Mouse (Mus musculus): ENCODE measurements around the gene Adamts16. TPM values are rescaled to one million over a fixed set of nuclear protein-coding genes. Genes with fewer than 3 reads are reported as not detected.

The Adamts16 gene
- polyA plus RNA-seq, 1 experiment from 2014 or later, result 0.20 TPM

DNA sequence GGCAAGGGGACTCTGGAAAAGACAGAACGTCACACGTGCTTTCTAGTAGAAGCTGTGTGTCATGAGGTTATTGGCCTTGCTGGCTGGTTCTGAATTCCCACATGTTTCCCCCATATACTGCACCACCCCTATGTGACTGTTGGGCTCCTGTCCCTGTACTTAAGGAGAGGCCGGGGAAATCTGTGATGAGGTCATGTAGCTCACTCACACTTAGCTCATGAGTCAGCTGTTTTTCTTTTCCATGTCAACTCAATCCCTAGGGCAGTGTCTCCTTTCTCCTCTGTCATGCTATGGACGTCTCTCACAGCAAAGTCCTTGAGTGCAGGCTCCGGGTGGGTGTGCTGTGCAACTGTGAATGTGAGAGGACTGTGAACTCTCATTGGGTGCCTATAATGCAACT, 22.6 kb downstream of the Adamts16 start:
- no peaks in the 10 kb centered on the region for H3K27me3 ChIP-seq (ENCODE audit: control insufficient read depth, insufficient read depth, low read depth, low read length)
- no peak overlapping the region for H3K9ac ChIP-seq (ENCODE audit: low read depth, low read length)
- WGBS (ENCODE audit: insufficient replicate concordance), result 51% methylated on average over 5 of the region's 5 CpGs
- H3K4me3 ChIP-seq (ENCODE audit: low read depth, low read length), result no peak overlapping the region
- H3K27ac ChIP-seq (ENCODE audit: low read length), result no peak overlapping the region
- H3K9me3 ChIP-seq (replicated peaks; ENCODE audit: control insufficient read depth, low read length), result no peaks in the 10 kb centered on the region
- ATAC-seq (ENCODE audit: low read depth), result no peak
- H3K4me1 ChIP-seq (ENCODE audit: control insufficient read depth, low read depth, low read length), result no peaks in the 10 kb centered on the region
- H3K36me3 ChIP-seq (ENCODE audit: control insufficient read depth, insufficient read depth), result no peaks in the 10 kb centered on the region
- H3K4me2 ChIP-seq (ENCODE audit: low read depth, low read length), result no peak overlapping the region

DNA sequence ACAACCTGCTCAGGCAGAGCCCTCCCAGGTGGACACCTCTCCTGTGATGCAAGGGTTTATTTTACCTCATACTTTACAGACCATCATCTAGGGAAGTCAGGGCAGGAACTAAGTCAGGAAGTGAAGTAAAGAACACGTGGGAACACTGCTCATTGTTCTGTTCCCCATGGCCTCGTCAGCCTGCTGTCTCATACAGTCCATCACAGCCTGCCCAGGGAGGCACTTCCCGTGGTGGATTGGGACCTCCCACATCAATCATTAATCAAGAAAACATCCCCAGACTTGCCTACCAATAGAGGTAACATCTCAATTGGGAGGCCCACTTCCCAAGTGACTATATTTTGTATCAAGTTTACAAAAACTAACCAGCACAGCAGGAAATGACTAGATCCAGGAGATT, 27.2 kb downstream of the Adamts16 start:
- Histone ChIP-seq H3K9ac (ENCODE audit: low read depth, low read length) (no peak overlapping the region), H3K27me3 (ENCODE audit: control insufficient read depth, insufficient read depth, low read depth, low read length) (no peaks in the 10 kb centered on the region), H3K36me3 (ENCODE audit: control insufficient read depth, insufficient read depth) (no peaks in the 10 kb centered on the region), H3K4me2 (ENCODE audit: low read depth, low read length) (no peak overlapping the region), H3K4me3 (ENCODE audit: low read depth, low read length) (no peak overlapping the region), H3K9me3 (replicated peaks; ENCODE audit: control insufficient read depth, low read length) (no peaks in the 10 kb centered on the region), H3K27ac (ENCODE audit: low read length) (no peak overlapping the region), H3K4me1 (ENCODE audit: control insufficient read depth, low read depth, low read length) (no peaks in the 10 kb centered on the region)
- no peak for ATAC-seq (ENCODE audit: low read depth)
- WGBS (ENCODE audit: insufficient replicate concordance), result 23% methylated on average over 3 of the region's 3 CpGs

DNA sequence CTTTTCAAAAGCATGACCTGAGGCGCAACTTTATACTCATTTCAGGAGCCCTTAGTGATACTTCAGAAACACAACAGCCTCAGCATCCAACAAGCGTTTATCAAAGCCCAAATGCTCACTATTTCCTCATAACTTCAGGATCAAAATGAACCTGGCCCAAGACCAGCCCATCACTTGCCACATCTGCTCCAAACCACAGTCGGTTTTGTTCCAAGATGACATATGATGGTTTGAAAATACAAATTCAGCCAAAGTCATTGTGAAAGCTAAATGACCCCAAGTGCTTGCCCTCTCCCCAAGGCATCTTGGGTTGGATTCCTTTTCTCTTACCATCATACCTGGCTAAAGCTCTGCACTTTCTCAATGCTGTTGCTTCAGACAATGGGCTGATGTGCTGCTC, 36.1 kb downstream of the Adamts16 start:
- no peaks in the 10 kb centered on the region for H3K27me3 ChIP-seq (ENCODE audit: control insufficient read depth, insufficient read depth, low read depth, low read length)
- H3K4me1 ChIP-seq (ENCODE audit: control insufficient read depth, low read depth, low read length), result no peaks in the 10 kb centered on the region
- 58% methylated on average over 3 of the region's 3 CpGs for WGBS (ENCODE audit: insufficient replicate concordance)
- no peak overlapping the region for H3K9ac ChIP-seq (ENCODE audit: low read depth, low read length)
- no peak for ATAC-seq (ENCODE audit: low read depth)
- H3K27ac ChIP-seq (ENCODE audit: low read length), result no peak overlapping the region
- H3K9me3 ChIP-seq (replicated peaks; ENCODE audit: control insufficient read depth, low read length), result no peaks in the 10 kb centered on the region
- H3K4me3 ChIP-seq (ENCODE audit: low read depth, low read length), result no peak overlapping the region
- no peaks in the 10 kb centered on the region for H3K36me3 ChIP-seq (ENCODE audit: control insufficient read depth, insufficient read depth)
- no peak overlapping the region for H3K4me2 ChIP-seq (ENCODE audit: low read depth, low read length)

DNA sequence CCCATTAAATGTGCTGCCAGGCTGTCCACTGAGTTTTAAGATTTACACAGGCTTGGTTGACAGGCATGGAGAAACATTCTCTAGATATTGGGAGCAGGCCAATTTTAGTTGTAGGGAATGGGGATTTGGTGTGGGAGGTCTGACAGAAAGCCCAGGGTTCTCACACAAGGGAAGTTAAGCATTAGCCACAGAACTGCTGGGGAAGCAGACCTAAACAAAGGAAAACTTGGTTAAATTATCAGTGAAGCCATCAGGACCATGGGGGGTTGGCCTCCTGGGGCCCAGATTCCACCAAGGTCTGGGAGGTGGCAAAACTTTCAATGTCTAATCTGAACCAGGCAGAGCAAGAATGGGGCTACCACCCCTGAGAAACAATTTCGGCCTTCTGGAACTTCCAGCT, 38.8 kb downstream of the Adamts16 start:
- no peak for ATAC-seq (ENCODE audit: low read depth)
- no peak overlapping the region for H3K9ac ChIP-seq (ENCODE audit: low read depth, low read length)
- no peaks in the 10 kb centered on the region for H3K4me1 ChIP-seq (ENCODE audit: control insufficient read depth, low read depth, low read length)
- no peaks in the 10 kb centered on the region for H3K9me3 ChIP-seq (replicated peaks; ENCODE audit: control insufficient read depth, low read length)
- no peak overlapping the region for H3K4me3 ChIP-seq (ENCODE audit: low read depth, low read length)
- 32% methylated on average over 1 of the region's 1 CpGs for WGBS (ENCODE audit: insufficient replicate concordance)
- H3K27me3 ChIP-seq (ENCODE audit: control insufficient read depth, insufficient read depth, low read depth, low read length), result no peaks in the 10 kb centered on the region
- no peak overlapping the region for H3K27ac ChIP-seq (ENCODE audit: low read length)
- no peak overlapping the region for H3K4me2 ChIP-seq (ENCODE audit: low read depth, low read length)
- no peaks in the 10 kb centered on the region for H3K36me3 ChIP-seq (ENCODE audit: control insufficient read depth, insufficient read depth)

DNA sequence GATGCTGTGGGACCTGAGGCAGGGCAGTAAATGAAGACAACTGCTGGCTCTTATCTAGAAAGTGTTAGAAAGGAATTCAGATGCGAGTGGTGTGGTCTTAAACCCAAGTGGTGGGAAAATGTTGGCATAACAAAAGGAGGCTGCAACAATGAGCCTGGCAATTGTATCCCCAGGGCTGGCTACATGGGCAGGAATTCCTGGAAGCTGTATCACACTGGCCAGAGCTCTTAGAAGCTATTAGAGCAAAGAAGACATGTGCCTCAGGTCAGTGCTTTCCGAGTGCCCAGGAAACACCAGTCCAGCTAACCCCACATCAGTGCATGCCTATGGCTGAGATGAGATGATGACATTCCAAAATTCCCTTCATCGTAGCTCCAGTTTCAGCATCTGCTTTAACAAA, 42.3 kb downstream of the Adamts16 start:
- WGBS (ENCODE audit: insufficient replicate concordance), result 50% methylated on average over 3 of the region's 3 CpGs
- Histone ChIP-seq H3K4me2 (ENCODE audit: low read depth, low read length) (no peak overlapping the region), H3K9ac (ENCODE audit: low read depth, low read length) (no peak overlapping the region), H3K27ac (ENCODE audit: low read length) (no peak overlapping the region), H3K27me3 (ENCODE audit: control insufficient read depth, insufficient read depth, low read depth, low read length) (no peaks in the 10 kb centered on the region), H3K9me3 (replicated peaks; ENCODE audit: control insufficient read depth, low read length) (no peaks in the 10 kb centered on the region), H3K36me3 (ENCODE audit: control insufficient read depth, insufficient read depth) (no peaks in the 10 kb centered on the region), H3K4me3 (ENCODE audit: low read depth, low read length) (no peak overlapping the region), H3K4me1 (ENCODE audit: control insufficient read depth, low read depth, low read length) (no peaks in the 10 kb centered on the region)
- no peak for ATAC-seq (ENCODE audit: low read depth)

DNA sequence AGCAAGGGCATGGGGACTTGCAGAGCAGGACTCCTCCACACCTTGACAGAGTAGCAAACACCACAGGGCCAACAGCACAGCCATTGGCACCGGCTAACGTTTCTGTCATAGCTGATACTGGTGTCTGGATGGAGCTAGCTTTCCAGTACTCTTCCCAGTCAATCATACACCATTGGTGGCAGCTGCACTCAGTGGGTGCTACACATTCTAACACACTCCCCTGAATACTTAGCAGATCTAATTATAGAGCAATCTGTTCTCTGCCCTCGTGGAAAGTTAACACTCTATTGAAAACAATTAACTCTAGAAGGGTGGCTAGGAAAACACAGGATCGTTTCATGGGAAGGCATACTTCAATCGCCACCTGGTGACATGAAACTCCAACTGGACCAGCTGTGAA, 43.2 kb downstream of the Adamts16 start:
- Histone ChIP-seq H3K4me1 (ENCODE audit: control insufficient read depth, low read depth, low read length) (no peaks in the 10 kb centered on the region), H3K9me3 (replicated peaks; ENCODE audit: control insufficient read depth, low read length) (no peaks in the 10 kb centered on the region), H3K36me3 (ENCODE audit: control insufficient read depth, insufficient read depth) (no peaks in the 10 kb centered on the region), H3K27me3 (ENCODE audit: control insufficient read depth, insufficient read depth, low read depth, low read length) (no peaks in the 10 kb centered on the region), H3K27ac (ENCODE audit: low read length) (no peak overlapping the region), H3K4me2 (ENCODE audit: low read depth, low read length) (no peak overlapping the region), H3K9ac (ENCODE audit: low read depth, low read length) (no peak overlapping the region), H3K4me3 (ENCODE audit: low read depth, low read length) (no peak overlapping the region)
- no peak for ATAC-seq (ENCODE audit: low read depth)
- 52% methylated on average over 5 of the region's 5 CpGs for WGBS (ENCODE audit: insufficient replicate concordance)

DNA sequence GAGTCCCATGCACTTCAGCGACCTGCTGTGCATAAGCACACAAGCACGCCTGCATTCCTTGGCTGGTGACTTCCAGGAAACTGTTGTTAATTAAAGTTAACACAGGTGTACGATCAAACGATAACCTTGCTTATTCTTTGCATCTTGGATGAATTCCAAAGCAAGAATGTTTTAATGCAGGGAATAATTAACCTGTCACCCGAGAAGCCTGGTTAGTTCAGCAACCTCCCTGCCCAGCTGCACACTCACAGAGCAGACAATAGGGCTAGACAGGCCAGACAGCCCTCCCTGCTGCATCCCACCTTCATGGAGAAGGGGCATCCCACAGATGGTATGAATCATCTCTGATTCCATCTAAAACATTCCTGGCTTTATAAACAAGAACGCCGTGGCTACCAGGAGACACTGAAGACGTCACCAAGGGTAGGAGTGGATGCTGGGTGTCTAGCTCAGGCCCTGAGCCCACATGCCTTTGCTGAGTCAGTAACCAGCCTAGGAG, 47.5 kb downstream of the Adamts16 start:
- H3K27me3 ChIP-seq (ENCODE audit: control insufficient read depth, insufficient read depth, low read depth, low read length), result no peaks in the 10 kb centered on the region
- H3K9ac ChIP-seq (ENCODE audit: low read depth, low read length), result no peak overlapping the region
- H3K4me1 ChIP-seq (ENCODE audit: control insufficient read depth, low read depth, low read length), result no peaks in the 10 kb centered on the region
- no peaks in the 10 kb centered on the region for H3K9me3 ChIP-seq (replicated peaks; ENCODE audit: control insufficient read depth, low read length)
- WGBS (ENCODE audit: insufficient replicate concordance), result 57% methylated on average over 8 of the region's 8 CpGs
- H3K4me3 ChIP-seq (ENCODE audit: low read depth, low read length), result no peak overlapping the region
- no peaks in the 10 kb centered on the region for H3K36me3 ChIP-seq (ENCODE audit: control insufficient read depth, insufficient read depth)
- H3K27ac ChIP-seq (ENCODE audit: low read length), result no peak overlapping the region
- H3K4me2 ChIP-seq (ENCODE audit: low read depth, low read length), result no peak overlapping the region
- ATAC-seq (ENCODE audit: low read depth), result no peak

DNA sequence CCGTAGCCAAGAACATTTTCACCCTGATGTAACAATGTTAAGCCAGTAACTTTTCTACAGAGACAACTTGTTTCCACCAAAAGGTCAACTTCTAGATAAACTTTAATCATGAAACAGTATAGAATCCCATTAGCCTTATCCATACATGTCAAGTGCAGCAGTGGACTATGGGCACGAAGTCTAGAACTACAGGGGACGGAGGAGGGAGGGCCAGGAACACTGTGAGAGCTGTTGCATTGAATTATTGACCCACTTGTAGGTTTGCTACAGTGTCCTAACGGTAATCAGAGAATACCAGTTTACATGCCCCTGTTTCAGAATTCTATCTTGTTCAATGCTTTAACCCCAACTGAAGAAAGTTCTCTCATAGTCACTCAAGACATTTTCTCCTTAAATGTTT, 48.0 kb downstream of the Adamts16 start:
- WGBS (ENCODE audit: insufficient replicate concordance), result 56% methylated on average over 4 of the region's 4 CpGs
- ATAC-seq (ENCODE audit: low read depth), result no peak
- H3K27ac ChIP-seq (ENCODE audit: low read length), result no peak overlapping the region
- no peaks in the 10 kb centered on the region for H3K4me1 ChIP-seq (ENCODE audit: control insufficient read depth, low read depth, low read length)
- H3K4me2 ChIP-seq (ENCODE audit: low read depth, low read length), result no peak overlapping the region
- H3K9me3 ChIP-seq (replicated peaks; ENCODE audit: control insufficient read depth, low read length), result no peaks in the 10 kb centered on the region
- no peak overlapping the region for H3K4me3 ChIP-seq (ENCODE audit: low read depth, low read length)
- no peak overlapping the region for H3K9ac ChIP-seq (ENCODE audit: low read depth, low read length)
- no peaks in the 10 kb centered on the region for H3K27me3 ChIP-seq (ENCODE audit: control insufficient read depth, insufficient read depth, low read depth, low read length)
- H3K36me3 ChIP-seq (ENCODE audit: control insufficient read depth, insufficient read depth), result no peaks in the 10 kb centered on the region

DNA sequence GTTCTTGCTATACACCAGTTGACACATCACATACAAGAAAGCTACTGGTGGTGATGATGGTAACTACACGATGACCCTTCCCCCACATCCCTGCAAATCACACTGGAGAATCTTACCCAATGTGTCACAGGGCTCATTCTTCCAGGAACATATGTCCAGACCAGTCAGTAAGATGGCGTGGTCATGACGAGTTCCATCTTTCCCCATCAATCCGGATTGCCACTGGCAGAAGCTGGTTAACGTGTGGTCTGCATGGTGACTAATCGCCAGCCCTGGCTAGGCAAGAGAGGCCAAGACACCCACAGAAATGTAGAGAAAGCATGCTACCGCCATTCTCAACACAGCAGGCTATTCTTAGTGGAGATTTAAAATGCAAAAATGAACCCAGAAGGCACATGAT, 48.7 kb downstream of the Adamts16 start:
- H3K27me3 ChIP-seq (ENCODE audit: control insufficient read depth, insufficient read depth, low read depth, low read length), result no peaks in the 10 kb centered on the region
- H3K4me3 ChIP-seq (ENCODE audit: low read depth, low read length), result no peak overlapping the region
- no peaks in the 10 kb centered on the region for H3K9me3 ChIP-seq (replicated peaks; ENCODE audit: control insufficient read depth, low read length)
- 55% methylated on average over 7 of the region's 7 CpGs for WGBS (ENCODE audit: insufficient replicate concordance)
- no peak overlapping the region for H3K4me2 ChIP-seq (ENCODE audit: low read depth, low read length)
- H3K27ac ChIP-seq (ENCODE audit: low read length), result no peak overlapping the region
- H3K9ac ChIP-seq (ENCODE audit: low read depth, low read length), result no peak overlapping the region
- no peak for ATAC-seq (ENCODE audit: low read depth)
- H3K36me3 ChIP-seq (ENCODE audit: control insufficient read depth, insufficient read depth), result no peaks in the 10 kb centered on the region
- H3K4me1 ChIP-seq (ENCODE audit: control insufficient read depth, low read depth, low read length), result no peaks in the 10 kb centered on the region

DNA sequence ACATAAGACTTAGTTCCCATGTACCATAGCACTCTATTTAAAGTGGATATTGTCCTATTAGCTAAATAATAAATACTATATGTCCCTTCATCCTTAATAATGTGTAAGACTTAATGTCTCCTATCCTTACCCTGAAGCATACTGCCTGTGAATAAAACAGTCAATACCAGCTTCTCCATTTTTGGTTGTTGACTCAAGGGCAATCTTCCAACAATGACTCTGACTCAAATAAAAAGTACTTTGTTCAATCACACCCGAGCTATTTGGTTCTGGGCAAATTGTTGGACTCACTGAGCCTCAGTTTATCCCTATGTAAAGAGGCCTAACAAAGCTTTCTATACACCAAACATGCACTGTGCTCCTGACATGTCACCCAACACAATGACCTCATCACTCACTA, 51.8 kb downstream of the Adamts16 start:
- no peak overlapping the region for H3K9ac ChIP-seq (ENCODE audit: low read depth, low read length)
- H3K4me1 ChIP-seq (ENCODE audit: control insufficient read depth, low read depth, low read length), result no peaks in the 10 kb centered on the region
- no peak overlapping the region for H3K4me2 ChIP-seq (ENCODE audit: low read depth, low read length)
- 41% methylated on average over 1 of the region's 1 CpGs for WGBS (ENCODE audit: insufficient replicate concordance)
- H3K36me3 ChIP-seq (ENCODE audit: control insufficient read depth, insufficient read depth), result no peaks in the 10 kb centered on the region
- H3K27ac ChIP-seq (ENCODE audit: low read length), result no peak overlapping the region
- H3K4me3 ChIP-seq (ENCODE audit: low read depth, low read length), result no peak overlapping the region
- H3K9me3 ChIP-seq (replicated peaks; ENCODE audit: control insufficient read depth, low read length), result no peaks in the 10 kb centered on the region
- H3K27me3 ChIP-seq (ENCODE audit: control insufficient read depth, insufficient read depth, low read depth, low read length), result no peaks in the 10 kb centered on the region
- ATAC-seq (ENCODE audit: low read depth), result no peak
